Mouse (Mus musculus) CH12.LX (cell line): Measurements from ENCODE around the gene Zfand6.

Experiments
- CTCF ChIP-seq, 2 experiments: IDR thresholded peaks in 1 of 2; conservative IDR thresholded peaks in 1 of 2; 2 replicates each; pipeline ENCODE4 v1.5.1; 2011 to 2012; ENCODE audit warnings: low read depth in 2 of 2, low read length in 2 of 2, improper control_type of control experiment in 1 of 2, inconsistent platforms in 1 of 2, mild to moderate bottlenecking in 1 of 2, moderate library complexity in 1 of 2
- GABPA ChIP-seq: IDR thresholded peaks from 2 replicates; pipeline ENCODE4 v1.6.1; 2012; ENCODE audit warnings: low read depth, low read length, improper control_type of control experiment, inconsistent platforms; ENCODE audit not compliant: insufficient replicate concordance
- IRF4 ChIP-seq: IDR thresholded peaks from 2 replicates; pipeline ENCODE4 v1.6.1; 2014; ENCODE audit warnings: low read depth, mild to moderate bottlenecking, inconsistent platforms, low read length, improper control_type of control experiment
- JUND ChIP-seq: conservative IDR thresholded peaks from 2 replicates; pipeline ENCODE4 v1.6.1; 2011; ENCODE audit warnings: low read depth, low read length, improper control_type of control experiment
- KAT2A ChIP-seq: IDR thresholded peaks from 2 replicates; pipeline ENCODE4 v1.6.1; 2012; ENCODE audit warnings: low read length, improper control_type of control experiment, inconsistent platforms; ENCODE audit not compliant: insufficient replicate concordance
- MAX ChIP-seq: IDR thresholded peaks from 2 replicates; pipeline ENCODE4 v1.6.1; 2011; ENCODE audit warnings: low read length, improper control_type of control experiment
- MXI1 ChIP-seq: IDR thresholded peaks from 2 replicates; pipeline ENCODE4 v1.6.1; 2011; ENCODE audit warnings: mild to moderate bottlenecking, low read depth, low read length, improper control_type of control experiment
- MYC ChIP-seq: IDR thresholded peaks from 2 replicates; pipeline ENCODE4 v1.6.1; 2011; ENCODE audit warnings: low read depth, mild to moderate bottlenecking, improper control_type of control experiment, low read length
- NRF1 ChIP-seq: IDR thresholded peaks from 2 replicates; pipeline ENCODE4 v1.6.1; 2014; ENCODE audit warnings: low read depth, mild to moderate bottlenecking, inconsistent platforms, low read length, improper control_type of control experiment, moderate library complexity
- POLR2A ChIP-seq: IDR thresholded peaks from 2 replicates; pipeline ENCODE4 v1.6.1; 2011; ENCODE audit warnings: low read depth, mild to moderate bottlenecking, improper control_type of control experiment, low read length
- SIN3A ChIP-seq: IDR thresholded peaks from 2 replicates; pipeline ENCODE4 v1.6.1; 2012; ENCODE audit warnings: low read length, improper control_type of control experiment, inconsistent platforms
- SMC3 ChIP-seq: IDR thresholded peaks from 2 replicates; pipeline ENCODE4 v1.6.1; 2011; ENCODE audit warnings: low read depth, low read length, improper control_type of control experiment

- TF ChIP-seq POLR2A: 0 out of 2 replicates have a peak, but pooled peaks have one; percentile 29
- no peak for TF ChIP-seq CTCF (conservative IDR thresholded peaks at IDR 0.05 in 1 of 2, IDR thresholded peaks at IDR 0.05 in 1 of 2; ENCODE audit: low read depth in 2 of 2, low read length in 2 of 2)
- TF ChIP-seq MYC: no peak
- TF ChIP-seq JUND: no peak
- TF ChIP-seq MAX: no peak
- peak; percentile 77 for TF ChIP-seq IRF4
- no peak for TF ChIP-seq KAT2A
- TF ChIP-seq GABPA: no peak
- no peak for TF ChIP-seq SMC3
- TF ChIP-seq SIN3A: no peak
- no peak for TF ChIP-seq NRF1
- TF ChIP-seq MXI1: no peak
Observed at GRCm38 (mm10) chr7:84594917-84595303, 94.8 kb downstream of the Zfand6 start.
